Mouse (Mus musculus): ENCODE results near the gene Dok1. TPM values are rescaled to one million over a fixed set of nuclear protein-coding genes. Genes with fewer than 3 reads are reported as not detected.

Dok1 gene
- polyA plus RNA-seq (2015; fragmentation: Nextera tagmentation; extraction: Ambion mirVana): 2.1 and 2.2 TPM in 2 replicates

DNA sequence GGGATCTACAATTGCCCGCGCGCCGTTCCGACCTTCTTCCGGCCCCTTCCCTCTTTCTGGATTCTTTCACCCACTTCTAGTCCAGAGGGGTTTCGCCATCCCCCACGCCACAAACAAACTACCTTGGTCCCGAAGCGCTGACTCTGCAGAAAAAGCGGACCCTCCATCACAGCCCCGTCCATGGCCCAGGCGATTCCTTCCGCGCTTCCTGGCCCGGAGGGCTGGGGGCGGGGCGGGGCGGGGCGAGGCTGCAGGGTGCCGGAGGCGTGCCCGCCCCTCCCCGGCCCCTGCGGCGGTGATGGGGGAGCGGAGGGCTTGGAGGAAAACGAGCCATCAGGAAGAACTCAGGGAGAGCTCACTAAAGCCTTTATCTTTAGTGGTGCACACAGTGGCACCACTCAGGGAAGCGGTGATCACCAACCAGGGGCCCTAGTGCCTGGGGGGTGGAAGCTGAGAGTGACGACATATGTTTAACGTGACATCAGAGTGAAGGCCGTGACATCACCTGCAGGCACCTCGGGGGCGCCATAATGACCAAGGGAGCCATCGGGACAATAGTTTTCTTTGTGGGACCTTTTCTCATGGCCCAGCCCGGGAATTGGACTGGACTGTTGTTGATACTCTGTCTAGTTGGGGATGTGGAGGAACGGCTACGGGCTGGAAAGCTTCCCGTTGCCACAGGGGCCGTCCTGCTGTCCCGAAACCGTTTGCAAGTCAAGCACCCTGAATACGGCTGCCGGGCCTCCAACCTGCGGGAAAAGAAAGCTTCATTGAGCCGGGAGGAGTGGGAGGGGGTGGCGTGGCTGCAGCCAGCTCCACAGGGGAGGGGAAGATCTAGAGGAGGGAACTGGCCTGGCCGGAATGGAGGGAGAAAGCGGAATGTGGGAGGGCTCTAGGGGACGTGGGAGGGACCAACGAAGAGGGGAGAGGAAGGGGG lies at the start of gene Dok1, which contains the start of gene Loxl3:
Gene Dok1, minus strand, starts transcription at position 223 of the 937 bp plus-strand sequence.
Gene Loxl3, plus strand, starts transcription at position 925 of the 937 bp plus-strand sequence.
- Histone ChIP-seq H3K9ac (ENCODE audit: low read depth, low read length) (peak within 1 kb of the TSS; percentile 55), H3K4me1 (ENCODE audit: control insufficient read depth, insufficient read depth, low read depth, low read length) (peaks cover 22% of the 10 kb centered on the region), H3K36me3 (ENCODE audit: control insufficient read depth, insufficient read depth, low read length) (no peaks in the 10 kb centered on the region), H3K27me3 (replicated peaks; ENCODE audit: control insufficient read depth, insufficient read depth, low read length) (peaks cover 17% of the 10 kb centered on the region), H3K4me2 (ENCODE audit: low read length) (peak within 1 kb of the TSS; percentile 78), H3K27ac (ENCODE audit: low read depth, low read length) (peak within 1 kb of the TSS; percentile 66), H3K9me3 (ENCODE audit: control insufficient read depth, low read length) (no peaks in the 10 kb centered on the region), H3K4me3 (ENCODE audit: low read length) (peak within 1 kb of the TSS; percentile 46)
- ATAC-seq: peak; percentile 67
- under 1% methylated on average over 45 of the region's 51 CpGs for WGBS

DNA sequence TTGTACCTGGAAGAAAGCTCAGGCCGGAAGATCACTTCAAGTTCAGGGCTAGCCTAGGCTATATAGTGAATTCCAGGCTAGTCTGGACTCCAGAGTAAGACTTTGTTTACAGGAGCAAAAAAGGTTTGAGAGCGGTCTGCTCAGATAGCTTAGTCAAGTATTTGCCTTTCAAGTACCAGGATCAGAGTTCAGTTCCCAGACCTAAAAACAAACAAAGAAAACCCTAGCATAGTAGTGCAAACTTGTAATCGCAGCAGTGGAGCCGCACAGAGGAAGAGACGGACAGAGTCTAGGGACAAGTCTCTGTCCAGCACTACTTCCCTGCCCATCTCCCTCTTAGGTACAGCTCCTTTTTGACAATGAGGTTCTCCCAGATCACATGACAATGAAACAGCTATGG lies 46.9 kb upstream of the Dok1 start:
- WGBS: over 99% methylated on average over 5 of the region's 5 CpGs
- Histone ChIP-seq H3K9ac (ENCODE audit: low read depth, low read length) (no peak overlapping the region), H3K4me2 (ENCODE audit: low read length) (no peak overlapping the region), H3K4me1 (ENCODE audit: control insufficient read depth, insufficient read depth, low read depth, low read length) (peaks cover 11% of the 10 kb centered on the region), H3K27me3 (replicated peaks; ENCODE audit: control insufficient read depth, insufficient read depth, low read length) (peaks cover 41% of the 10 kb centered on the region), H3K36me3 (ENCODE audit: control insufficient read depth, insufficient read depth, low read length) (peaks cover 6% of the 10 kb centered on the region; the same call in 1 of the 2 replicates), H3K4me3 (ENCODE audit: low read length) (no peak overlapping the region), H3K27ac (ENCODE audit: low read depth, low read length) (no peak overlapping the region), H3K9me3 (ENCODE audit: control insufficient read depth, low read length) (no peaks in the 10 kb centered on the region)
- ATAC-seq: no peak

DNA sequence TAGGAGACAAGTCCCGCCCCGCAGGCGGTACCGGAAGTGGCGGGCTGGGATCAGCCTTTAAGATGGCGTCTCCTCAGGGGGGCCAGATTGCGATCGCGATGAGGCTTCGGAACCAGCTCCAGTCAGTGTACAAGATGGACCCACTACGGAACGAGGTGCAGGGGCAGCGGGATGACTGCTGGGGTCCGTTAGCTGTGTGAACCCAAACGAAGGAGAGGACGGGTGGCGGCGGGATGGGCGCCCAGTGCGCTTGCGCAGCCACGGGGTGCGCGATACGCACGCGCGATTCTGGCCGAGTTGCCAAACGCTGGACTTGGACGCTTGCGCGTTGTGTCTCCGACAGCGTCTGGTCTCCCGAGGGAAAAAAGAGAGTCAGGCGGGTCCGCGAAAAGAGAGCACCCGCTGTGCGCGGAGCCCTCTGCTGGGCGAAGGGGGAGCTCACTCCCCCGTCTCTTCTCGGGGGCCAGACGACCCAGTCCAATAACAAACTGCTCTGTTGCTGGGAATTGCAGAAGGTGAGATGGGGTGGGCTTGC lies 45.1 kb upstream of the Dok1 start:
- H3K9me3 ChIP-seq (ENCODE audit: control insufficient read depth, low read length): no peaks in the 10 kb centered on the region
- ATAC-seq: peak; percentile 95
- peak overlapping the region; percentile 92 for H3K27ac ChIP-seq (ENCODE audit: low read depth, low read length)
- peaks cover 40% of the 10 kb centered on the region for H3K27me3 ChIP-seq (replicated peaks; ENCODE audit: control insufficient read depth, insufficient read depth, low read length)
- H3K36me3 ChIP-seq (ENCODE audit: control insufficient read depth, insufficient read depth, low read length): peaks cover 6% of the 10 kb centered on the region; the same call in 1 of the 2 replicates
- H3K4me1 ChIP-seq (ENCODE audit: control insufficient read depth, insufficient read depth, low read depth, low read length): peaks cover 11% of the 10 kb centered on the region
- peak overlapping the region; percentile 97 for H3K4me2 ChIP-seq (ENCODE audit: low read length)
- H3K4me3 ChIP-seq (ENCODE audit: low read length): peak overlapping the region; percentile 88
- peak overlapping the region; percentile 87 for H3K9ac ChIP-seq (ENCODE audit: low read depth, low read length)
- under 1% methylated on average over 46 of the region's 46 CpGs for WGBS

DNA sequence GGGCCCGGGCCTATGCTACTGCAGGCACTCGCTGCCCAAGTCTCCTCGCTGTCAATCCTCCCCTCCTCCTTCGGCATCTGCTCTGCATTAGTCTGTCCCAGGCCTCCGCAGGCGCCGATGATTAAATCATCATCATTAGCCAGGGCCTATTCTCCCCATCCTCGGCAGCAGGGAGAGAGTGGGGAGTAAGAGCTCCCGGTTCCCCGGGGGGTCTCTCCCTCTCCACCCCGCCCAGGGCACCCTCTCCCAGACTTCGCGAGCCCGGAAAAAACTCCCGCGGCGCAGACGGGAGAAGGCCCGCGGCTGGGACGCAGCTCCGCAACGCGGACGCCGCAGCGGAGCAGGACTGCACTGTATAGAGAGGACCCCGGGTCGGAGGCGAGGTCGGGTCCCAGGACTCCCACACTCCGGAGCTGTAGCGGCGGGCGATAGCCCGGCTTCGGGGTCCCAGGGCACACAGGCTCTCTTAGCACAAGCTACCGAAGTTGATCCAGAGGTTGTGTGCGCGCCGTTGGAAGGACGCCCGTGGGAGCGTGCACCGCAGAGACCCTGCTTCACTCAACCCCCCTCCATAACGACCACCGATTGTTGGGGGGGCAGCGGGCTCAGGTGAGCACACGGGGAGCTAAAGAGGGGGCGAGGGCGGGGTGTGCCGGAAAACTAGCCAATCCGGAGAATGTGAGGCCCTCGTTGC lies 44.5 kb upstream of the Dok1 start, which contains the start of gene Pcgf1:
Gene Pcgf1, plus strand, starts transcription at position 240 of the 694 bp plus-strand sequence.
- Histone ChIP-seq H3K4me1 (ENCODE audit: control insufficient read depth, insufficient read depth, low read depth, low read length) (peaks cover 11% of the 10 kb centered on the region), H3K4me3 (ENCODE audit: low read length) (peak within 1 kb of the TSS; percentile 88), H3K4me2 (ENCODE audit: low read length) (peak within 1 kb of the TSS; percentile 97), H3K9ac (ENCODE audit: low read depth, low read length) (peak within 1 kb of the TSS; percentile 87), H3K27ac (ENCODE audit: low read depth, low read length) (peak within 1 kb of the TSS; percentile 92), H3K9me3 (ENCODE audit: control insufficient read depth, low read length) (no peaks in the 10 kb centered on the region), H3K27me3 (replicated peaks; ENCODE audit: control insufficient read depth, insufficient read depth, low read length) (peaks cover 35% of the 10 kb centered on the region), H3K36me3 (ENCODE audit: control insufficient read depth, insufficient read depth, low read length) (peaks cover 6% of the 10 kb centered on the region; the same call in 1 of the 2 replicates)
- WGBS: under 1% methylated on average over 53 of the region's 54 CpGs
- peak; percentile 83 for ATAC-seq

DNA sequence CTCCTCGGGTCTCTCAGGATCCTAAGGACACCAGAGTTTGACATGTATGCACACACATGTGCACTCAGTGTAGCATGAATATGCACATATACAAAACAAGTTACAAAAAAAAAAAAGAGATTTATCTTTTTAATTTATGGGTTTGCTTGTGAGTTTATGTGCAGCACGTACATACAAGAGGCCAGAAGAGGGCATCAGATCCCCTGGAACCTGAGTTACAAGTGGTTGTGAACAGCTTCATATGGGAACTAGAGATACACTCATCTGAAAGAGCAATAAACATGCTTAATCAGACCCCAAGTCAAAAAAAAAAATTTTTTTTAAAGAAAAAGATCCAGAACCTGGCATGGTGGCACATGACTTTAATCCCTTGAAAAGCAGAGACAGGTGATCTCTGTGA lies 41.7 kb upstream of the Dok1 start:
- no peak overlapping the region for H3K27ac ChIP-seq (ENCODE audit: low read depth, low read length)
- no peak overlapping the region for H3K4me3 ChIP-seq (ENCODE audit: low read length)
- H3K9ac ChIP-seq (ENCODE audit: low read depth, low read length): no peak overlapping the region
- H3K9me3 ChIP-seq (ENCODE audit: control insufficient read depth, low read length): no peaks in the 10 kb centered on the region
- H3K27me3 ChIP-seq (replicated peaks; ENCODE audit: control insufficient read depth, insufficient read depth, low read length): peaks cover 47% of the 10 kb centered on the region
- H3K36me3 ChIP-seq (ENCODE audit: control insufficient read depth, insufficient read depth, low read length): no peaks in the 10 kb centered on the region
- ATAC-seq: no peak
- WGBS: 16% methylated on average over 2 of the region's 2 CpGs
- no peak overlapping the region for H3K4me2 ChIP-seq (ENCODE audit: low read length)
- peaks cover 15% of the 10 kb centered on the region for H3K4me1 ChIP-seq (ENCODE audit: control insufficient read depth, insufficient read depth, low read depth, low read length)

DNA sequence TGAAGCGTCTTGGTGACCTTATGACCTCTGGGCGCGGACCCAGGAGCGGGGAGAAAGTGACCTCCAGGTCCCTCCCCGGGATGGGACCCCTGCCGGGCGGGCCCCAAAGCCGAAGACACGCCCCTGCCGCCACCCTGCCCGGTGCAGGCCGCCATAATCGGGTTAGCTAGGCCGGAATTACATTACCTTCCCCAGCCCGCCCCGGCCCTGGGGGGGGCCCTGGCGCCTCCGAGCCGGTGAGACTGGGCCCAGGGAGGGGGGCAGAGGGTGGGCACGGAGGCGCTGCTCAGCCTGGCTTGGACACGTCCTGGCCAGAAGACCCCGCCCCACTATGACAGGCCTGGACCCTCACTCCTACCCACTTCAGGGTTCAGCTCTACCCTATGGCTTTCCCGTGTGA lies 37.9 kb upstream of the Dok1 start:
- no peak overlapping the region for H3K9ac ChIP-seq (ENCODE audit: low read depth, low read length)
- no peak overlapping the region for H3K4me2 ChIP-seq (ENCODE audit: low read length)
- H3K36me3 ChIP-seq (ENCODE audit: control insufficient read depth, insufficient read depth, low read length): no peaks in the 10 kb centered on the region
- peak; percentile 41; the same call in 1 of the 2 replicates for ATAC-seq
- H3K4me3 ChIP-seq (ENCODE audit: low read length): no peak overlapping the region
- no peak overlapping the region for H3K27ac ChIP-seq (ENCODE audit: low read depth, low read length)
- no peaks in the 10 kb centered on the region for H3K9me3 ChIP-seq (ENCODE audit: control insufficient read depth, low read length)
- H3K4me1 ChIP-seq (ENCODE audit: control insufficient read depth, insufficient read depth, low read depth, low read length): peaks cover 7% of the 10 kb centered on the region; the same call in 1 of the 2 replicates
- H3K27me3 ChIP-seq (replicated peaks; ENCODE audit: control insufficient read depth, insufficient read depth, low read length): peaks cover 74% of the 10 kb centered on the region
- 1% methylated on average over 19 of the region's 24 CpGs for WGBS

DNA sequence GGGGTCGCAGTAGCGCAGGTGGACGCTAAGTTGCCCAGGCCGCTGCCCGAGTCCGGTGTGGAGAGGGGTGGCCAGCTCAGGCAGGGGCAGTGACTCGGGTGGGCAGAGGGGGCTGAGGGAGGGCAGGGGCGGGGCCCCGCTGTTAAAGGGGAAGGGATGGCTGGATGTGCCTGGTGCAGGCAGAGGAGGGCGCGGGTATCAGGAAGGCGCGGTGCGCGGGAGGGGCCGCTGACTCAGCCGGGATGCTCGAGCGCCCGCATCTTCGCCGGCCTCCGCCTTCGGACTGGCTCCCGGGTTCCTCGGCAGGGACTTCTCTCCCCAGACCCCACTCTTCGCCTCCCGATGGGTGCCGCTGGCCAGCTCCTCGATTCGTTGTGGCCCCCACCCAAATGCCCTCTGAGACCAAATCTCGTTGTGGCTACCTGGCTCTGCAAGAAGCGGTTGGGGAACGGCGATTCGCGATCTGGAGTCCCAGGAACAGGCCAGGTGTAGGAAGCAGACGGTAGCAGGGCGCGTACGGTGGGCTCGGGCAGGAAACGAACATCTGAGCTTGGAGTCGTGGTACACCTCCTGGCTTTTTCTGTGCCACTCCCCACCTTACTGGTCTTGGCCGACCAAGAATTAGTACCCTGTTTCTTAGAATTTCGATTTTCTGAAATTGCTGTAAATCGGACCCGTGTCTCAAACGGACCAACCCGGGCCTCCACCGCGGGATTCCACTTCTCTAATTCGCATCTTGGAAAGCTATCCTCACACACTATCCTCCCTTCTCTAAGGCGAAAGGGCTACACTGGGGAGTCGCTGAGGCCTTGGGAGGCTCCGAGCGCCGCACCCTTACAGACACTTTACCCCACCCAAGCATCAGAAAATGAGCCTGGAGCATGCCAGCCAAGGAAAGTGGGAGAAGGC lies 37.3 kb upstream of the Dok1 start:
- no peak overlapping the region for H3K27ac ChIP-seq (ENCODE audit: low read depth, low read length)
- H3K27me3 ChIP-seq (replicated peaks; ENCODE audit: control insufficient read depth, insufficient read depth, low read length): peaks cover 75% of the 10 kb centered on the region
- peak overlapping the region; percentile 17; the same call in 1 of the 2 replicates for H3K4me3 ChIP-seq (ENCODE audit: low read length)
- H3K4me1 ChIP-seq (ENCODE audit: control insufficient read depth, insufficient read depth, low read depth, low read length): peaks cover 7% of the 10 kb centered on the region; the same call in 1 of the 2 replicates
- WGBS: 1% methylated on average over 50 of the region's 58 CpGs
- no peaks in the 10 kb centered on the region for H3K36me3 ChIP-seq (ENCODE audit: control insufficient read depth, insufficient read depth, low read length)
- H3K4me2 ChIP-seq (ENCODE audit: low read length): no peak overlapping the region; the same call in 1 of the 2 replicates
- no peak overlapping the region for H3K9ac ChIP-seq (ENCODE audit: low read depth, low read length)
- ATAC-seq: no peak
- H3K9me3 ChIP-seq (ENCODE audit: control insufficient read depth, low read length): no peaks in the 10 kb centered on the region

DNA sequence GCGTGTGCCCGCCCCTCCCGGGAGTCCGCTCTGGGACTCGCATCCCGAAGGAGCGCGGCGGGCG lies 36.8 kb upstream of the Dok1 start, which contains the start of gene Tlx2:
Gene Tlx2, minus strand, starts transcription at position 47 of the 64 bp plus-strand sequence.
- Histone ChIP-seq H3K9me3 (ENCODE audit: control insufficient read depth, low read length) (no peaks in the 10 kb centered on the region), H3K4me3 (ENCODE audit: low read length) (peak within 1 kb of the TSS; percentile 17; the same call in 1 of the 2 replicates), H3K27ac (ENCODE audit: low read depth, low read length) (no peak within 1 kb of the TSS), H3K9ac (ENCODE audit: low read depth, low read length) (no peak within 1 kb of the TSS), H3K4me2 (ENCODE audit: low read length) (no peak within 1 kb of the TSS; the same call in 1 of the 2 replicates), H3K36me3 (ENCODE audit: control insufficient read depth, insufficient read depth, low read length) (no peaks in the 10 kb centered on the region), H3K27me3 (replicated peaks; ENCODE audit: control insufficient read depth, insufficient read depth, low read length) (peaks cover 75% of the 10 kb centered on the region), H3K4me1 (ENCODE audit: control insufficient read depth, insufficient read depth, low read depth, low read length) (peaks cover 7% of the 10 kb centered on the region; the same call in 1 of the 2 replicates)
- WGBS: 0% methylated on average over 10 of the region's 10 CpGs
- no peak for ATAC-seq

All from hindbrain, embryonic 16.5 days (tissue).